Mouse (Mus musculus): ENCODE data around the gene Mpp2.
A peak's percentile ranks its signal among the peaks of the same experiment; 100 is the strongest.

Mpp2 gene

DNA sequence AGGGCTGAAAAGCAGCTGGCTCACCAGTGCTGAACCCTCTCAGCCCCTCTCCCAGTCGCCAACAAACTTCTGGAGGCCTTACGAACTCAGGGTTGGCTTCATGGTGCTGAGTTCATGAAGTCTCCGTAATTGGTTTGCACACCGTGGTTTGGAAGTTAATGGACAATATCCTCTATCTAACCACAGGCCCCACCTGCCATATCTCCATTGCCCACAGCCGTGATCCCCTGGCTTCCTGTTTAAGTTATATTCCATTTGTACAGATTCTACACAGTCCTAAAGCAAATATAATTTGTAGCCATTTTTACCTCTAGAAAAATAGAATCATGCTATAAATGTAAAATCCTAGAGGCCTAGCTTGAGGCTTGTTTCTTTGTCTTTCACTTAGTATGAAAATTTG is 15.6 kb downstream of the Mpp2 start:
- DNase-seq (ENCODE audit: low spot score in 2 of 2), result no peak

DNA sequence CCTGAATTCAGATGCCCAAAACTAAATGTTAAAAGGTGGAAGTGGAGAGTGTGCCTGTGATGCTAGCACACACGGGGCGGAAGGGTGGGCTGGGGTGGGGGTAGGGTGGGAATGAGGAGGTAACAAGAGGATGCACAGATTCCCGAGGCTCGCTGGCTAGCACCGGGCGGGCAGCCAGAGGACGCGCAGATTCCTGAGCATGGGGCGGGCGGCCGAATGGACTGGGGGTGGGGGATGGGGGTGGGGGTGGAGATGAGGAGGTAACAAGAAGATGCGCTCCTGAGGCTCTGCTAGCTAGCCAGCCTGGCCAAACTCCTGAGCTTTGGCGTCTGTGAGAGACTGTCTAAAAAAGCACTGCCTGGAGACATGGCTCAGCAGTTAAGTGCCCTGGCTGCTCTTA is 17.9 kb downstream of the Mpp2 start:
- DNase-seq (ENCODE audit: low spot score in 2 of 2), result no peak

DNA sequence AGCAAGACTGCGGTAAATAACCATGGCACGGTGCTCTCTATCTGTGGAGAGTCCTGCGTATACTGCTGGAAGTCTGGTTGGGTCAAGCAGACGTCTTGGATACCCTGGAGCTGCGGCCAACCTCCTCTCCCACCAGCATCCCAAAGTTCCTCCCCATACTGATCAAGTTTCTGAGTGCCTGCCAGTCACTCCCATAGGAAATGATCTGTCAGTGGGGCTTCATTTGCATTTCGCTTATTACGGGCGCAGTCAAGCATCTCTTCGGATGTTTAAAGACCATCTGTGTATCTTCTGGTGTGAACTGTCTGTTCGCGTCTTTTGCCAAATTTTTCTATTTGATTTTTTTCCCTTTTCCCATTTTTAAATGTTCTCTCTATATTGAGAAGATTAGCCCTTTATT is 18.7 kb downstream of the Mpp2 start:
- DNase-seq (ENCODE audit: low spot score in 2 of 2), result no peak

DNA sequence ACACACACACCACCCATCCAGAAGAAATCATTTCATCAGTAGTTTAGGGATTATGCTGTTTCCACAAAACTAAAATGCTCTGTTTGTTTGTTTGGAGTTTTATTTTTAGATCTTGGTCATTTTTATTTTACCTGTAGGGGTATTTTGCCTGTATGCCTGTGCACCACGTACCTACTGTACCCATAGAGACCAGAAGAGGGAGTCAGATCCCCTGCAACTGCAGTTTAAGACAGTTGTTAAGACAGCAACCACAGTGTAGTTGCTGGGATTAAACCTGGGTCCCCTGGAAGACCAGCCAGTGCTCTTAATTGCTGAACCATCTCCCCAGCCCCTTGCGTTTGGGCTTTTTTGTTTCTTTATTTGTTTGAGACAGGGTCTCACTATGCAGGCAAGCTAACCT is 19.3 kb downstream of the Mpp2 start:
- DNase-seq (ENCODE audit: low spot score in 2 of 2), result no peak

DNA sequence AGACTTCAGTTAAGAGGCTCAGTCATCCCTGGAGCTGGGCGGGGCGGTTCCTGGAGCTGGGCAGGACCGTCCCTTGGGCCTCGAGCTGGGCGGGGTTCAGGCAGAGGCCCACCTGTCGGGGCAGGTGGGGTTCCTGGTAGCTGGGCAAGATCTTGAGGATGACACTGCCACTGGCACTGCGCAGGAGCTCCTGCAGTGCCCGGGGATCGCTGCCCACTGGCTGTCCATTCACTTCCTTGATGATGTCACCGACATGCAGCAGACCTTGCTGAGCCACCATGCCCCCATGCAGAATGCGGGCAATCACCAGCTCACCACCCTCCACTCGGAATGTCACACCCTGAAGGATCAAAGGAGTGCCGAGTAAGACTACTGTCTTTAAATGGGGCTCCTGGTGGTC is 25.2 kb downstream of the Mpp2 start:
- no peak for DNase-seq (ENCODE audit: low spot score in 2 of 2)

DNA sequence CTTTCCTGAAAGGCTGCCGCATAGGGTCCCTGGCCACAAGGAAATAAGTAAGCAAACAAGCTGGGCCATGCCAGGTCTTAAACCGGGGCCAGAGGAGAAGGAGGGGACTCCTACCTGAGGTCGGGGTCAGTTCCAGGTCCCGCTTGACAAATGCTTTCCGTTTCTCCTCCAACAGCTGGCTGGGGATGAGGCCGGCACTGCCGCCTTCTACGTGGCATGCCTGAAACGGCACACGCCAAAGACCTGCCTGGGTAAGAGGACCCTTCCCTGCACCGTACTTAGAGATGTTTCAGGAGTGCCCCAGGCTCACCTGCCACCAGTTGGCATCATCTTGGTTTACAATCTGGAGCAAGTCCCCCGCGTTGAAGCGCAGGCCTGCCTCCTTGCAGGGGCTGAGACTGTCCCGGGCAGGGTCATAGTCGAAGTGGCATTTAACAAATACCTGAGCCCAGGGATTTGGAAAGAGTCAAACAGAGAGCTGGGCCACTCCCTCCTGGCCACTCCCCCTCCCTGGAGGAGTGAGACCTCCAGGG is 26.3 kb downstream of the Mpp2 start:
- no peak for DNase-seq (ENCODE audit: low spot score in 2 of 2)

- peak; percentile 87 for DNase-seq (ENCODE audit: low spot score in 2 of 2)
Measured at GRCm38 (mm10) chr11:102061236-102061940, 26.9 kb downstream of the Mpp2 start.

DNA sequence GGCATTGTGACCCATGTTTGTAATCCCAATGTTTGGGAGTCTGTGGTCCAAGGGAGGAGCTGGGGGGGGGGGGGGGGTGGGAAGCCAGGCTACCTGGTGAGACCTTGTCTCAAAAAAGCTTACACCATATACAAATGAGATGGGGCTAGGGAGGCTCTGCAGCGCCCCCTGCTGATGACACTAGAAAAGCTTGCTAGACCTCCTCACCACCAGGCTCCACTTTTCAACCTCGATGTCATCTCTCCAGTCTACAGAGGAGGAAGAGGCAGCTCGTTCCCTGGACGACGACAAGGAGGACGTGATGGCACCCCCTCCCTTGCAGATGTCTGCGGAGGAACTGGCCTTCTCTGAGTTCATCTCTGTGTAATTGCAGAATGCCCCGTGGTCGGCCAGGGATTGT is 34.5 kb downstream of the Mpp2 start:
- DNase-seq (ENCODE audit: low spot score in 2 of 2), result peak in 1 of 2 experiments; percentile 50

DNA sequence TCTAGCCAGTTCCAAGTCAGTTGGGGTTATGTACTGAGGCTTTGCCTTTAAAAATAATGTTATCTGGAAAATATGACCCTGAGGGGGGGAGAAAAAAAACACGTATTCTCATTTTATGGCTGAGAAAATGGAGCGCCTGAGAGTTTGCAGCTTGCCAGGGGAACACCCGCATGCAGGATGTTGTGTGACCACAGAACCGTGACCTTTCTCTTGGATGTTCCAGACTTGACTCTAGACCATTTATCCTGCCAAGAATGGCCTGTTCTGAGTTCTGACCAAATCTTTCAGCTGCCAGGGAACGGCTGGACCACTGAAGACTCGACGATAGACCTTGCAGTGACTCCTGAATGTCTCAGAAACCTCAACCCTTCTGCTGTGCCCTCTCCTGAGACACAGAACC is 35.1 kb downstream of the Mpp2 start:
- DNase-seq (ENCODE audit: low spot score in 2 of 2), result no peak

GRCm38 (mm10) chr11:102052697-102053096 is 35.6 kb downstream of the Mpp2 start:
- no peak for DNase-seq (ENCODE audit: low spot score in 2 of 2)

DNA sequence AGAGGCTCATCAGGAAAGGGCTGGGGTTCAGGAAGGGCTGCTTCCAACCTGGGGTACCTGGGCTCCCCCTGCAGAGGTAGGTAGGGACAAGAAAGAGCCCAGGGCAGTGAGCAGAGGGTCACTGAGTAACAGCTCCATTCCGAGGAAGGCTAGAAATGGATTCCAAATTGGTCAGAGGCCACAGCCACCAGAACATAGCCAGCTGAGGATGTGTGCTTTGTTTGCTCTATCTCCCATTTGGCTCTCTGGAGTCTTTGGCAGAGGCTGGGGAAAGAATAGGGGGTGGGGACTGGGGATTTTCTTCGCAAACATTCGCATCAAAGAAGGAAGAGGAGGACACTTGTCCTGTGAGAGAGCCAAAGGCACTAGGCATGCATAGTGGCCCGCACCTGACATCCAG is 36.4 kb downstream of the Mpp2 start:
- no peak for DNase-seq (ENCODE audit: low spot score in 2 of 2)

DNA sequence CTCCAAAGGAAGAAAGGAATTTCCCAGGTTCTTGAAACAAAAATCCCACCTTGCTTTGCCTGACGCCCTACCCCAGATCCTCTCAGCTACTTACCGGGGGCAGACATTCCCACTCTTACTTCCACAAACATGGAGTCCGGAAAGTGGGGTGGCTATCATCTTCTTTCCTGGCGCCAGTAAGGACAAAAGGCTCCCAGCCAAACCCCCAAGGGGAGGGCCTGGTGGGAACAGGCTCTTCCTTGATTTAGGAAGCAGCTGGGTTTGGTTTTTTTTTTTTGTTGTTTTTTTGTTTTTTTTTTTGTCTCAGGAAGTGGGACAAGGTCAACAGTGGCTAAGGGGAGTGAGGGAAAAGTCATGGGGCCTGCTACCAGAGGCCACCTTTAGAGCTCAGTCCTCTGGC is 36.8 kb downstream of the Mpp2 start:
- no peak for DNase-seq (ENCODE audit: low spot score in 2 of 2)

DNA sequence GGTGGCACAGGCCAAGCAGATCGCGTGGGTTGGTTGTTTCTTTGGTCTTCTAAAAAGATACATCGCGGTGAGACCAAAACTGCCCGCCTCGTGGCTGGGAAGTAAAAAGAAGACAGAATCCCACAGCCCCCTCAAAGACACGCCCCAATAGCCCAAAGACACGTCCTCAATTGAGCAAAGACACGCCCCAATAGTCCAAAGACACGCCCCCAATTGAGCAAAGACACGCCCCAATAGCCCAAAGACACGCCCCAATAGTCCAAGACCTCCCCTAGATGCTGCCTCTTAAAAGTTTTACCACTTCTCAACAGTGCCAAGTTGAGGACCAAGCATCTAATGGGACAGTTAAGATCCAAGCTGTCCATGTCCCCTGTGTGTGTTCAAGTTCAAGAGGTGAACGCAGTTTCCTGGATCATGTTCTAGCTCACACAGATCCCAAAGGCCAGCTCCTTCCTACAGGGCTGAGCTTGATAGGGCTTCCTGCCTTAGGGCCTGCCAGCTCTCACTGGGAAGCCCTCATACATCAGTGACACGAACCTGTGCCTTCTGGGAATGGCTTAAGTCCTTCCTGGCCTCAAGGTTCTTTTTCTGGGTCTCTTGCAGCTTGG is 38.3 kb downstream of the Mpp2 start:
- DNase-seq (ENCODE audit: low spot score in 2 of 2), result no peak

DNA sequence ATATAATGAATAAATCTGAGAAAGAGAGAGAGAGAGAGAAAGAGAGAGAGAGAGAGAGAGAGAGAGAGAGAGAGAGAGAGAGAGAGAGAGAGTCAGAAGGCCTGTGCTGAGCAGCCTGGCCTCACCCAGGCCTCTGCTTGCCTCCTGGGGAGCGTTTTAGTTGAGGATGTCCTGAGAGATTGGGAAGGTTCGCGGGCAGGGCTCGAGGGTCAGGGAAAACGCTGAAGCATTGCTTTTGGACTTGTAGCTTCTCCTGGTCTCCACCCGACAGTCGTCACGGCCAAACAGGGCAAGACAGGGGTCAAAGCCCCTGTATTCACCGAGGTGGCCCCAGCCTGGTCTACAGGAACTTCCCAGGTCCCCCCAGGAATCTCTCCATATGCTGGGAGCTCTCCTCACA is 41.7 kb downstream of the Mpp2 start:
- DNase-seq (ENCODE audit: low spot score in 2 of 2), result no peak

GRCm38 (mm10) chr11:102044691-102045212 is 43.6 kb downstream of the Mpp2 start:
- DNase-seq (ENCODE audit: low spot score in 2 of 2), result no peak

- no peak for DNase-seq (ENCODE audit: low spot score in 2 of 2)
Measured at GRCm38 (mm10) chr11:102043381-102043780, 44.9 kb downstream of the Mpp2 start.

- no peak for DNase-seq (ENCODE audit: low spot score in 2 of 2)
Measured at GRCm38 (mm10) chr11:102042971-102043370, 45.3 kb downstream of the Mpp2 start.

DNA sequence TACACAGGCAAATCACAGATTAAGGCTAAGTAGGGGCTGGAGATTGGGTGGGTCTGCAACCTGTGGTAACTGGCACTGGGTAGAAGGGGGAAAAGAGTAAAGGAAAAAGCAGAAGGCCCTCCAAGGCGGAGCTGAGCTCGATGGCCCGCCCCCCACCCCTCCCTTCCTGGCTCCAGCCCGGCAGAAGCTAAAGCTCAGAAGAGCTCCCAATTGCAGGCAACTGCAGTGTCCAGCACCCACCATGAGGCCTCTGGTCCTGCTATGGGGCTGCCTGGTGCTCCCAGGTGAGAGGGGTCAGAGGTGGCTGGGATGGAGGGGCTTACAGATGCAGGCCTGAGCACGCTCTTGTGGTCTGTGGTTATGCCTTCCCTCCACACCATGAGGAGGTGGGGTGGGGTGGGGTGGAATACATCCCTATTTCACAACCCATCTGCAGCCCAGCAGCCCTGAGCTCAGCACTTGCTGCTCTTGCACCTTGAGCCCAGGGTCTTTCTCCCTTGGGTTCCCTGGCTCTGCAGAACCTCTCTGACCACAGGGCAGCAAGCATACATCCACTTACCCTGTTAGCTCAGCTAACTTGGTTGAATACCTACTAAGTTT is 46.9 kb downstream of the Mpp2 start, which contains the start of gene Cd300lg:
Cd300lg (plus strand) TSS at position 160 of the 600 bp plus-strand sequence.
- no peak for DNase-seq (ENCODE audit: low spot score in 2 of 2)

DNA sequence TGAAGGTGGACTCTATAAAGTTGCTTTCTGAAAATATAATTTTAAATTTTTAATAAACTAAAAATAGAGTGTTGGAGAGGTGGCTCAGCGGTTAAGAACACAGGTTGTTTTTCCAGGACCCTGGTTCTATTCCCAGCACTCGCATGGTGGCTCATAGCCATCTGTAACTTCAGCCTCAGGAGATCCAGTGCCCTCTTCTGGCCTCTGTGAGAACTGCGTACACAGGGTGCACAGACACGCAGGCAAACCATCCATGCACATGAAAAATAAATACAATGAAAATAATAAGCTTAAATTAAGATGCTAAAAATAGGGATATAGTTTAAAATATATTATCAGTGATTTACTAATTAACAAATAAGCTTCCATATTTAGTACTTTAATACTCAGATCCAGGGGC is 47.7 kb downstream of the Mpp2 start:
- DNase-seq (ENCODE audit: low spot score in 2 of 2), result no peak

- DNase-seq (ENCODE audit: low spot score in 2 of 2), result peak; percentile 74 to 85
Measured at GRCm38 (mm10) chr11:102040138-102040524, 48.2 kb downstream of the Mpp2 start.

DNA sequence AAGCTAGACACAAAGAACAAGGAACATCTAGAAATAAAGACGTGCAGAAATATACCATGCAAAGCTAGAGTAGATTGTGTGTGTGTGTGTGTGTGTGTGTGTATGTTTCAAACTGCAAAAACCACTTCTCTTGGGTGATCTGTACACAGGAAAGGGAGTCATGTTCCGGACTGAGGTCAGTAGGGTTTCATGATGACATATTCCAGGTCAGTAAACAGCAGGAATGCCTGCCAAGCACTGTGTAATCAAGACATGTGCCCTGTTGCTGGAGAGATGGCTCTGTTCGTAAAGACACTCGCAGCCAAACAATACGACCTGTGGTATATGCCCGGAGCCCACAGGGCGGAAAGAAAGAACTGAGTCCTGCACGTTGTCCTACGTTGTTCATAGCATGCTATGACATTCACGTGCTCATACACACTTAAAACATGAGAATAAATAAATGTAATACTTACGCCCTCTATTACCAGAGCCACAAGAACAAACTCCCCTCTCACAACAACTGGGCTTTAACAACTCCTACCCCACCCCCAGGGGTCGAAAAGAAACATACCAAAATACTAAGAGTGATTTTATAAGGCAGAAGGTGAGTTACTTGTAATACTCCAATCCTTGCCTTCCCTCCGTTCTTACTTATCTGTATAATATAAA is 48.7 kb downstream of the Mpp2 start:
- no peak for DNase-seq (ENCODE audit: low spot score in 2 of 2)

DNA sequence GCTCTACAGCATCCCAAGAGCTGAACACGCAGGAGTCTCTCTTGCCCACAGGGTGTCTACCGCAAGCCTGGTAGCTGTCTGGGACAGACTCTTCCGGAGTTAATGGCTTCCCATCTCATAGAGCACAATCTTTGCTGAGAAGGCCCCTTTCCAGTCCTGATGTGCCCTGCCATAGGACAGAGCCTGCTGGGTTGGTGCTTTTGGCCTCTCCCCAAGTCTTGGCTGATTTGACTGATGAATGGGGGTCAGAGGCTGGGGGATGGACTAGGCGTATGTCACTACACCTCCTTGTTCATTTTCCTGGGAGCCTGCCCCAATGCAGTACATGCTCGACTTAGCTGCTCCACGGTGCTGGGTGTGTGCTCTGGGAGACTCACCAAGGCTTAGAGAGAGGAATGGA is 50.5 kb downstream of the Mpp2 start:
- no peak for DNase-seq (ENCODE audit: low spot score in 2 of 2)
